Mouse (Mus musculus): Measurements from ENCODE around the gene Rps27rt.
"Not testable (repeated sequence)": the region's sequence is repeated elsewhere in the genome, so short reads cannot be mapped to it uniquely, and the experiment has no call there.

The Rps27rt gene

DNA sequence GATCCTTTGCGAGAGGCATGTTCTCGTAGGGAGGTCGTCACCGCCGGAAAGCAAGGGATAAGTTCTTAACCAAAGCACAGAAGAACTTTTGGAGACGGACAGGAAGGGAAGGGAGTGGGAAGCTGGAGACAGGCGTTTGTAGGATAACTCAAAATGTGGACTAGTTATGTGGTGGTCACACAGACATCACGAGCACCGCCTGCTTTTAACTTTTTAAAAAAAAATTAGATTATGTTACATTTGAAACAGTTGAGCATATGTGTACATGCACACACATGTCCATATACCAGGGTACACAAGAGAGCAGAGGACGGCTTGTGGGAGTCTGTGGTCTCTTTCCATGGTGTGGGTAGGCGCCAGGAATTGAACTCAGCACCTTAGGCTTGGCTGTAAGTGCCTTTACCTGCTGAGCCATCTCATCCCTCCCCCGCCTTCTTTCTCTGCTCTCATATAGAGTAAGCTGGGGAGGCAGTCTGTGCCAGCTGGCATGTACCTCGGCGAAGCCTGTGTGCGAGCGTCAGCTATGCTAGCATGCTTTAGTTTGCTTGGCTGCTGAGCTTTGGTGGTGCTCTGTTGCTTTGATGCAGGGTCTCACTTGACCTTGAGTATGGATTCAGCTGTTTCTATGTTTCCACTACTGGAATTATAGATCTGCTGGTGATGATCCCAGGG lies at the start of gene Rps27rt:
Rps27rt (minus strand) TSS at position 51 of the 672 bp plus-strand sequence.
- no peak for DNase-seq

DNA sequence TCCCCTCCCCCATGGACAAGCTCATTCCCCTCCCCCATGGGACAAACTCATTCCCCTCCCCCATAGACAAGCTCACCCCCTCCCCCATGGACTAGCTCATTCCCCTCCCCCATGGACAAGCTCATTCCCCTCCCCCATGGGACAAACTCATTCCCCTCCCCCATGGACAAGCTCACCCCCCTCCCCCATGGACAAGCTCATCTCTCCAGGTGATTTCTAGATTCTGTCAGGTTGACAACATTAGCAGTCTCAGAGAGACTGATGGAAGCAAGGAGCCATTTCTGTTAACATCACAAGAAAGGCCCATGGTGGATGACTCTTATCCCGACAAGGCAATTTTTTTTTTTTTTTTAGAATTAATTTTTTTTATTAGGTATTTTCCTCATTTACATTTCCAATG lies 48.5 kb upstream of the Rps27rt start:
- not testable (repeated sequence) for DNase-seq

DNA sequence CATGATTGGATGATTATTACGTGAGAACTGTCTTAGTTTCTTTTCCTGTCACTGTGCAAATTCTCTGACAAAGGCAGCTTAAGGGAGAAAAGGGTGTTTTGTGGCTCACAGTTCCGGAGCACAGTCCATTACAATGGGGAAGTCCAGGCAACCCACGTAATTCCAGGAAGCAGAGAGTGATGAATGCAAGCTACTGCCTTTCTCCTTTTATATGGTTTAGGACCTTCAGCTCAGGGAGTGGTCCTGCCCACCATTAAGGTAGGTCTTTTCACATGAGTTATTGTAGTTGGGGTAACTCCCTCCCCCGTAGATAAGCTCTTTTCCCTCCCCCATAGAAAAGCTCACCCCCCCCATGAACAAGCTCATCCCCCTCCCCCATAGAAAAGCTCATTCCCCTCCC lies 48.0 kb upstream of the Rps27rt start:
- DNase-seq = no peak

DNA sequence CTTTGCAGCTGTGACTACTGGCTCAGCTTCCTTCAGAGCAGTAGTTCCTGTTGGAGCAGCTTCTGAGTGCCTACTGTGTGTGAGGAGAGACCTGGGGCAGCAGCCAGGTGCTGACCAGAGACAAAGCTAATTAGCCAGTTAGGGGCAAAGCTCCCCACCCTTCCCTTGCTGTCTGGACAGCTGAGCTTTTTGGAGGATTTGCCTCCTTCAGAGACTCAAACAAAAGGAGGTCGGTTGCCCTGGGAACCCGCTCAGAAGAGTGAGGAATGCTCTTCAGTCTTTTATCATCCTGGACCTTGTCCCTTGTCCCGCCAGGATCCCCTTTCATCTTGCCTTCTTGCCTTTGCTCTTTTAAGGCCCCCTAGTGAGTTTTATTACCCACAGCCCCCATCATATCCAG lies 46.8 kb upstream of the Rps27rt start:
- DNase-seq = no peak

DNA sequence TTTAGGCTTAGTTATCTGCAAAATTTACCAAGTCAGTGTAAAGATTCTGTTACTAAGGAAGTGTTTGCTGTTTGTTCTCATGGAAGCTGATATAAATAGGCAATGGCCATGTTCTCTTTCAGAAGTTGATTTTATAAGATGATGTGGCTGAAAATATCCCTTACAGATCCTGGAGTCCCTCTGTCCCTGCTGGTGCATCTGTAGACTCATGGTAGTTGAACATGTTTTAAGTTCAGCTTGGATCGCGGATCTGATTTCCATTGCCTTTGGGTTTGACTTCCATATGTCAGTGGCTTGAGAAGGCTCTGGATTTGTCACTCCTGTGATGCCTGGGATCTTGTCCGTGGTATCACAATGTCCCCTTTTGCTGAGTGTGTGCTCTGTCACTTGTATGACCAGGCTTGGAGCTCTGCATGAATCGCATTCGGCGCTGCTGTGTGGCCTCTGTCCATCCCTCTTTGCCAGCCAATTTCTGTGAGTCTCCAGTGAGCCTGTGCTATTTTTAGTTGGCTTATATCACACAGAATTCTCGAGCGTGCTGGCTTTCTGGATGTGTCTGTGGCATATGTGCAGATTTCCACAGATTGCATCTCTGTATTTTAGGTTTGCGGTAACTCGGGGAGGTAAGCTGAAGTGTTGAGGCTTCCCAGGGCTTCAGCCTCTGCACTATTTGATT lies 41.3 kb upstream of the Rps27rt start:
- DNase-seq = no peak

DNA sequence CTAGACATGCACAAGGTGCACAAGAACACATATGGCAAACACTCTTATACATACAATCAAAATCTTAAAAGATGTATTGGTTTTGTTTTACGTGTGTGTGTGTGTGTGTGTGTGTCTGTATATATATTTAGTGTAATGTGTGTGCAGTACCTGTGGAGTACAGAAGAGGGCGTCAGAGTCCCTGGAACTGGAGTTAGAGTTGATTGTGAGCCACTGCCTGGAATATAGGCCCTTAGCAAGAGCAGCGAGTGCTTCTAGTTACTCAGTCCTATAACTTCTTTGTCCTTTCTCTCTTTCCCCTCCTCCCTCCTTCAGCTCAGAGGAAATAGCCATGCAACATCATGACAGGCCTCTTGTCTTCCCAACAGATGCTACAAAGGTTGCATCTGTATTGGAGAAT lies 40.6 kb upstream of the Rps27rt start:
- DNase-seq = no peak

DNA sequence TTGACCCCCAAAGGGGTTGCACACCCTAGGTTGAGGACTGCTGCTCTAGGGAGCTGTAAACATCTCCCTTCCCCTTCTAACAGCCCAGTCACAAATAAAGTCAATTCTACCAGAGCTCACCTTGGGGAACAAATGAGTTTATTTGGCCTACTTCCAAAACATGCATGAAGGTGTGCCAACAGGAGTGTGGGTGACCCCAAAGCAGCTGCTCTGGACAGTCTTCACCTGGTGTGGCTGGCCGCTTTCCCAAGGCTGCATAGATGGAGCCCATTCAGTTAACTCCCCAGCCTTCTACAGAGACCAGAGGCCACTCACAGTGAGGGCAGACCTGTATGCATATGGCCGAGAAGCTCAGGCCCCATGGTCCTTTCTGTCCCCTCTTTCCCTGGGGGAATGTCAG lies 38.9 kb upstream of the Rps27rt start:
- DNase-seq = peak; percentile 41

GRCm38 (mm10) chr9:115020141-115020540 lies 37.6 kb upstream of the Rps27rt start:
- no peak for DNase-seq

DNA sequence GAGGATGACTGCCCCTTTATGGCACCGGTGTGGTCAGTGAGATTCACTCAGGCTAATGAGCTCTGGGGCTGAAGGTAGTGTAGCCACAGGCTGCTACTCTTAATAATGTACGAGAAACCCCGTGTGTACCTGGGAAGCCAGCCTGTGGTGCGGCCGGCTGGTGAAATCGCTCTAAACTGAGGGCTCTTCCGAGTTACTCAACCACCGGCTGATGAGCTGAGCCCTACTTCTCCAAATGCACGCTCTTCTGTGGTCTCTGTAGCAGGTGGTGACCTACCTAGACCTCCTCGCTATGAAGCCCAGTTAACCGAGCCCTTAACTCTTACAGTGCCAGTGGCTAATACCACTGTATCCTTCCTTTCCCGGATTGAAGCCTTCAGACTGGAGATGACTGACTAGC lies 29.8 kb upstream of the Rps27rt start:
- no peak for DNase-seq

- no peak for DNase-seq
These were observed 25.7 kb upstream of the Rps27rt start for GRCm38 (mm10) chr9:115008194-115008593.

- DNase-seq = no peak
These were observed 25.2 kb upstream of the Rps27rt start for GRCm38 (mm10) chr9:115007776-115008175.

DNA sequence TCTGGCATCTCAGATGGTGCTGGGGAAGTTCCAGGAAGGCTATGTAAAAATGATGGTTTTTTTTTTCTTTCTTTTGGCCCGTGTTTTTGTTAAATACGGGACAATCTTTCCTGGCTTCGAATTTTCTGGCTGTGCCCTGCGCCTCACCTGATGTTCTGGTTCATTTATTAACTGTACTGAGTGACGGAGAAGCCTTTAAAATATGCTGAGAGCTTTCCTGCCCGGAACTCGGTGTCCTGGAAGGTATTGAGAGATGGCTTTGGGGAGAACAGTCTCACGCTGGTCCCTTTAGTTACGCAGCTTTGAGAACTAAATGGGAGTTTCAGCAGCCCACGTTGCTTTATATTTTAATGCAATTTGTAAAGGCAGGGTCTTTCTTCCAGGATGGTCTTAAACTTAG lies 22.9 kb upstream of the Rps27rt start:
- peak; percentile 50 for DNase-seq

DNA sequence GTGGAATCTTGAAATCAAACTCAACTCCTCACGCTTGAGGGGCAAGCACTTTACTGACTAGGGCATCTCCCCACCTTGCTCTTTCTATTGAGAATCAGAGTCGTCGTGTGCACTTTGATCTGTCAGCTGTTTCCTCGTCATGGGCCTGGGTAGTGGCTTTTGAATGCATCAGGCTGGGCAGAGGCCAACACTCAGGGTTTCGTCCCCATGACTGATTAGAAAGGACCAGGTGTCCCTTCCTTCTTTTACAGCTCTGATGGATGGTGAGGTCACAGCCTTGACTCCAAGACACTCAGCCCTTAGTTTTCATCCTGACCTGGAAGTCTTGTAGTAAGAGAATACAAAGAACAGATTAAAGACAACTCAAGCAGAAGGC lies 17.2 kb upstream of the Rps27rt start:
- no peak for DNase-seq

DNA sequence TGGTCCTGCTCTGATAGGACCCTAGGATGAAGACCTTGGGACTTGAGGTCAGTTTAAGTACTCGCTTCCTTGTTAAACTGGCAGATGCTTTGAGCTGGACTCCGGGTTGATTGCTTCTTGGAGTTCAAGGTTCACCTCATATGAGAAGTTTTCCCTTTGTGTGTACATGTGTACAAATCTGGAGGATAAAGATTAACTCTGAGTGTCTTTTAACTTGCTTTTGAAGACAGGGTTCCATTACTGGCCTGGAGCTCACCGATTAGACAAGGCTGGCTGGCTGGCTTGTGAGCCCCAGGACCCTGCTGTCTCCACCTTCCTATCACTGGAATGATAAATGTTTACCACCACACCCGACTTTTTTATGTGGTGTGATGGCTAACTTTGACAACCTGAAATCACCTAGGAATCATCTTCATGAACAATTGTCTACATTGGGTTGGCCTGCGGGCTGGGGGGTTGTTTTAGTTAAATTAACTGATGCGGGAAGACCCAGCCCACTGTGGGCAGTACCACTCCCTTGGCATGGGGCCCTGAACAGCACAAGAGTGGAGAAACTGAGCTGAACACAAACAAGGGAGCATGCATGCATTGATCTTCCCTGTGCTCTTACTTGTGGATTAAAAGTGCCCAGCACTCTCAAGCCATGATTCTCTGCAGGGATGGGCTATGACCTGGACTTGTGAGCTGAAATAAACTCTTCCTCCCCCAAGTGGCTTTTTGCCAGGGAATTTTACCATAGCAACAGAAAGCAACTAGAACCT lies 16.7 kb upstream of the Rps27rt start:
- peak; percentile 65 for DNase-seq

DNA sequence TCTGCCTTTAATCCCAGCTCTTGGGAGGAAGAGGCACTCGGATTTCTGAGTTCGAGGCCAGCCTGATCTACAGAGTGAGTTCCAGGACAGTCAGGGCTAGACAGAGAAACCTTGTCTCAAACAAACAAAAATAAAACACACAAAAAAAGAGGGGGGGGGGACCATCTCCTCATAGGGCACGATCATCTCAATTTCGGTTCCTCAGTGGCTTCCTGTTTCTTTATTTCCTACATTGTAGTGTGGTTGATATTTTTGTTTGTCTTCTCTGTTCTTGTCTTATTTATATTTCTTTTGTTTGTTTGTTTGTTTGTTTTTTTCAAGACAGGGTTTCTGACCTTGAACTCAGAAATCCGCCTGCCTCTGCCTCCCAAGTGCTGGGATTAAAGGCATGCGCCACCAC lies 13.9 kb upstream of the Rps27rt start:
- no peak for DNase-seq

DNA sequence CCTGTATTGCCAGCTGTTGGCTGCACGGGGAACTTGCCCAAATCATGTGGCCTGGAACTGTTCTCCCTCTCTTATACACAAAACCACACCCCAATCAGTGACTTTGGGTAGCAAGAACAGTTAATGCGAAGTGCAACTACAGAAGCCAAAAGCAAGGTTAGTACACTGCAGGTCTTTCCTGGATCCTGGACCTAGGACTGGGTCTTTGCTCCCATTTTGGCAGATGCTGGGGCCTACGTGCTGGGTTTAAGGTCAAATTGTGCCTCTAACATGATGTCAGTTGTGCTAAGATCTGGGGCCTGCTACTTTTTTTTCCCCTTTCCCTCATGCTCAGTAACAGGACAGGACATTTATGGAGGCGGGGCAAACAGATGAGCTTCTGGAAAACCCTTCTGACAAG lies 13.2 kb upstream of the Rps27rt start:
- no peak for DNase-seq

GRCm38 (mm10) chr9:114995250-114995649 lies 12.7 kb upstream of the Rps27rt start:
- no peak for DNase-seq

DNA sequence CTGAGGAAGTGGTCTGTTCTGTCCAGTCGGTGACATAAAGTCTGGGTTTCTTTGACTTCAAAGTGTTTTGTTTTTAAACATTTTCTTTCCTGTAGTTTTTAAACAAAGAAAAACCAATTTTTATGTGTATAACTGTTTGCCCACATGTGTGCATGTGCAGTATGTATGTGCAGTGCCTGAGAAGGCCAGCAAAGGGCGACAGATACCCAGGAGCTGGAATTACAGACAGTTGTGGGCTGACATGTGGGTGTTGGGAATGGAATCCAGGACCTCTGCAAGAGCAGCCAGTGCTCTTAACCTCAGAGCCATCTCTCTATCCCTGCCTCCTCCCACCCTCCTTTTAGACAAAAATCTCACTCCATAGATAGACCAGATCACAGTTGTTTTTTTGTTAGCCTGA lies 10.0 kb upstream of the Rps27rt start:
- DNase-seq = no peak

- DNase-seq = peak; percentile 59
These were observed 7.9 kb upstream of the Rps27rt start for GRCm38 (mm10) chr9:114990421-114990820.

DNA sequence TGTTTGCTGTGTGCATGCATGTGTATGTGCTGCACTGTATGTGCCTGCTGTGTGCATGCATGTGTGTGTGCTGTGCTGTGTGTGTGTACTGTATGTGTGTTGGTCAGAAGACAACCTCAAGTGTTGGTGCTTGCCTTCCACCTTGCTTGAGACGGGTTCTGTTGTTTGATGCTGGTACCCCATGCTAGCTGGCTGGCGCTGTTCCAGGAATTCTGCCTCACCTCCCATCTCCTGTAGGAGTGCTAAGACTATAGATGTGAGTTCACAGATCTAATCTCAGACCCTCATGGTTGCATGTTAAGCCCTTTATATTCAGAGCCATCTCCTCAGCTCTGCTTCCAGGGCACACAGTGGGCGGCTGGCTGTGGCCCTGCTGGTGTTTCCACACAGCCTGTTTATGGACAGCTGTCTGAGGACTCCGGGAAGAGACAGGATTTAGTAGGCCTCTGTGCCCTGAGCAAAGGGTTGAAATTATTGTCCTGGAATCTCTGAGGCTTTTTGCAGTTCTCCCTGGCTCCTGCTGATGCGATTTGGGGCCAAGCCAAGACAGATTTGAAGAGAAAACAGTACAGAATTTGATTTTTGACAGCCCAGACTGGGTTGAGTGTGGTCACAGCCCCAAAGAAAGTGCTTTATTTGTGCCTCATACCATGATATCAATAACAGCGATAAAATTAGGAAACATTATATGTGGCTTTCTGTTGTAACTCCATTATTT lies 6.2 kb upstream of the Rps27rt start:
- DNase-seq = no peak

DNA sequence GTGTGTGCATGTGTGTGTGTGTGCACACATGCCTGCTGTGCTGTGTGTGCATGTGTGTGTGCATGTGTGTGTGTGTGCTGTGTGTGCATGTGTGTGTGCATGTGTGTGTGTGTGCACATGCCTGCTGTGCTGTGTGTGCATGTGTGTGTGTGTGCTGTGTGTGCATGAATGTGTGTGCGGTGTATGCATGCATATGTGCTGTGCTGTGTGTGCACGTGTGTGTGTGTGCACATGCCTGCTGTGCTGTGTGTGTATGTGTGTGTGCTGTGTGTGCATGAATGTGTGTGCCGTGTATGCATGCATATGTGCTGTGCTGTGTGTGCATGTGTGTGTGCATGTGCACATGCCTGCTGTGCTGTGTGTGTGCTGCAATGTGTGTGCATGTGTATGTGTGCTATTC lies 5.5 kb upstream of the Rps27rt start:
- DNase-seq = no peak

DNA sequence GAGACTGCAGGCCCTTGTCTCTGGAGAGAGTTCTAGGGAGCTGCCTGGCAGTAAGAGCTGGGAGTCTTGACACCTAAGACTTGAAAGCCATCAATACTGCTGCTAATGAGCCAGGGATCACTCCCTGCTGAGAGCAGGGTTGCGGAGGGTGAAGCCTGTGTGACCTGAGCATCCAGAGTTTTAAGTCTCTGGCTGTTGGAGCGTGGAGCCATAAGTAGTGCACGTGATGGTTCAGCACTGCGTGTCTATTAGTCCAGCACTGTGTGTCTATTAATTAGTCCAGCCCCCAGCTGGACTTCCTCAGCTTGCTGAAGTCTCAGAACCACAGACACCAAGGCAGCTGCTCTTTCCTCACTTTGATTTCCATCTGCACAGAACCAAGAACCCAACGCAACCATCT lies 3.8 kb upstream of the Rps27rt start:
- DNase-seq = no peak

GRCm38 (mm10) chr9:114985741-114986140 lies 3.2 kb upstream of the Rps27rt start:
- DNase-seq = no peak

DNA sequence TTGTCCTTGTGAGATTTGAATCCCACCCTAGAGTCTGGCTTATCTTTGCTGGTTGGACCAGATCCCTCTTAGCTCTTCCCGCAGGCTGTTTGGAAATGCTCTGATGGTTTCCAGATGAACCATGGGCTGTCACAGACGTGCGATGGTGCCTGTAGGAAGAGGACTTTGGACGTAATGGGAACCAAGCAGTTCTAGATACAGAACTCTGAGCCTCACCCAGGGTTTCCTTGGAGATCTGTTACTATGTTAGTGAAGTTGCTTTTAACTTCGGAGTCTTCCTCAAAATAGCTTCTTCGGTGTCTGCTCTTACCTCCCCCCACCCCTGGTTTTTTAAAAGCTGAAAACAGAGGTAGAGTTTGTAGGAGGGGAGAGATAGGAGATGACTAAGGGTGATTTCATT lies 2.6 kb downstream of the Rps27rt start:
- DNase-seq = no peak

Measured in kidney, adult 11 months (tissue).